Mouse (Mus musculus): ENCODE results near the gene Camk2d. TPM values are rescaled to one million over a fixed set of nuclear protein-coding genes. Genes with fewer than 3 reads are reported as not detected.

The Camk2d gene
- total RNA-seq, 2 experiments from 2014 or later: 84.5 to 99.0 TPM

DNA sequence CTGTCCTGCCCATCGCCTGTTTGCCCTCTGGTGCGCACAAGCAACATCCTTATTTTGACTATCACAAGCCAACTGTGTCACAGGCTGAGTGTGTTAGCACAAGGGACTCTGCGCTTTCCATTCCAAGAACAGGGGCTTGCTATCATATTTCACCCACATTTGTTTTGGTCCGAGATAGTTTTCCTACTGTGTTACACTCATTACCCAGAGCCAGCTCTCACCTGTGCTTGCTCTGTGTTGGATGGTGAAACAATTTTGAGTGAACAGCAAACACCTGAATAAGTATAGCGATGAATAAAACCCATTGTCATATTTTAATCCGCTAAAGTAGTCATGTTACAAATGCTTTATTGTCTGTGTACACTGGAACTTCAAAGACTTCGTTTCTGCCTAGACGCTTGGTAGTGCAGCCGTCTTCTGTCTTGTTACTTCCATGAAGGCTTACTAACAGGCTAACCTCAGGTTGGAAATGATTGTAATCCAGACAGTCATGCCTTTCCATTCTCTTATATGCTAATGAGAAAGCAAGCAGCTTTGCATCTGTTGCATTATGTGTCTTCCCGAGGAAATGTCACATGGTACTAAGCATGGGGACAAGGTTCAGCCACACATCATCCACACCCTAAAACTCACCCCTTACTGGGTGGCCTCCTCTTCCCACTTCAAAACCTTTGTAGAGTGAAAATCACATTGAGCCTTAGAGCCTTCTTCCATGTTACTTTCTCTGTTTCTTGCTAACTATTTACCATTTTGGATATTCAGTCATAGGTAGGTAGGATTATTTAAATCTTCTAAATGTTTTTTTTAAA lies 44.5 kb downstream of the Camk2d start:
- no peak for DNase-seq
- intact Hi-C loops (cut with DNase I; ENCODE audit: low total_unique reads): no loop called here

GRCm38 (mm10) chr3:126641451-126641850 lies 45.3 kb downstream of the Camk2d start:
- DNase-seq: no peak
- intact Hi-C loops (cut with DNase I; ENCODE audit: low total_unique reads): no loop called here

- intact Hi-C loops (cut with DNase I; ENCODE audit: low total_unique reads): no loop called here
- DNase-seq: no peak
Observed at GRCm38 (mm10) chr3:126643071-126644010, 47.2 kb downstream of the Camk2d start.

- intact Hi-C loops (cut with DNase I; ENCODE audit: low total_unique reads): no loop called here
- DNase-seq: no peak
Observed at GRCm38 (mm10) chr3:126650332-126650731, 54.2 kb downstream of the Camk2d start.

DNA sequence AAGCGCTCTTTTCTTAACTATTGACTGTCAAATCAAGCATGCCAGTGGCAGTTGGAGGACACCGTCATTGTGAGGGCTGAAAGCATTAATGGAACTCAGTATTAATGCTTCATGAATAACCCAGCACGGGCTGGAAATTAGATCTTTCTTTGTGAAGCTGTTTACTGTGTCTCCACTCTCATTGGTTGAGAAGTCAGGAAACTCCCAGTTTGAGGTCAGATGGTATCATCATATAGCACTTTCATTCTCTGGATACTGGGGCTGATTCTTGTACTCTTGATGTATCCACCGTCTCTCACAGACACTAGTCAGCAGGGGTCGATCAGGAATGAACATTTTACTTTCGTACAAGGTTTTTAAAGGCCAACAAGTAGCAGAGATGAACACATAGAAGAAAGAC lies 54.6 kb downstream of the Camk2d start:
- intact Hi-C loops (cut with DNase I; ENCODE audit: low total_unique reads): no loop called here
- no peak for DNase-seq

DNA sequence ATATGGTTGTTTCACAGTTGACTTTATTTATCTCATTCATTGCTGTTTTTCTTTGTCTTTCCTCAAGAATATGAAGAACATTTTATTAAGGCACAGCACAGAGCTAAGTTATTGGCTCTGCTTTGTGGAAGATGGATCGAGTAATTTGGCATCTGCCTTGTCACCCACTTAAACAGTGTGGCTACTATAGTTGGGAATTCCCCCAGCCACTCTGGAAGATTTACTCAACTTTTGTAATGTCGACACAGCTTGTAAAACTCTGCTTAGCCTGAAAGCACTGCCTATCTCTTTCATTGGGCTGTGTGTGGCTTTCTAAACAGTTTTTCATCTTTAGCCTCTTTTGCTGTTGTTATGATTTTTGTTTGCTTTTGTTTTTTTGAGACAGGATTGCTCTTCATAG lies 56.3 kb downstream of the Camk2d start:
- intact Hi-C loops (cut with DNase I; ENCODE audit: low total_unique reads): no loop called here
- DNase-seq: no peak

DNA sequence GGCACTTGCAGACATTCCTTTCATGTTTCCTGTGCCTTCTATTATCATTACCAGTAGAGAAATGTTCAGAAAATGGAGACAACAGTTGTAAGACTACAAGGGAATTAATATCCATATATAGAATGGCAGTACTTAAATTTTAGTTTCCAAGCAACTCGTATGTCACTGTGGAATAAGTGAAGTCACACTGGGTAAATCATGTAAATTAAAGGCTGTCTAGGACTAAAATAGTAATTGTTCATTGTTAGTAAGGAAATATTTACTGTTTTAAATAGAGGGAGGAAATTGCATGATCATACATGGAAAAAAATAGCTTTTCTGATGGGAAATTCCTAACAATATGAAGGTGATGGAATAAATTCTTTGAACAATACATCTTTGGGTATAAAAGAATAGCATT lies 57.0 kb downstream of the Camk2d start:
- intact Hi-C loops (cut with DNase I; ENCODE audit: low total_unique reads): no loop called here
- DNase-seq: no peak

DNA sequence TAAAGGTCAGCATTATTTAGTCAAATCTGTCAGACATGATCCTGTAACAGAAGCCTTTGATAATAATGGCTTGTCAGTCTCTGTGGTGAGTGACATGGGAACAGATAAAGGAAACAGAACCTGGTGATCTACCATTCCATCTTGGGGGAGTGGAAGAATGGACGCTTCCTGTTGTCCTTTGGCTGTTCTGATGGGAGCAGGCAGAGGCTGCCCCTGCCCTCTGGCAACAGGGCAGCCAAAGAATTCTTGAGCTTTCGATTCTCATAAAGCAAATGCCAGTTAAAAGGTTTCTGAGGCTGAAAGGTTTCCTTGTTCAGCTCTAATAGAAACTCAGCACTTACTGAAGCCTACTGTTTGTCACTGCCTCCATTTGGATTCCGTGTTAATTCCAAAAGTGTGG lies 60.1 kb downstream of the Camk2d start:
- intact Hi-C loops (cut with DNase I; ENCODE audit: low total_unique reads): no loop called here
- DNase-seq: no peak

- intact Hi-C loops (cut with DNase I; ENCODE audit: low total_unique reads): no loop called here
- no peak for DNase-seq
Observed at GRCm38 (mm10) chr3:126657895-126658294, 61.8 kb downstream of the Camk2d start.

DNA sequence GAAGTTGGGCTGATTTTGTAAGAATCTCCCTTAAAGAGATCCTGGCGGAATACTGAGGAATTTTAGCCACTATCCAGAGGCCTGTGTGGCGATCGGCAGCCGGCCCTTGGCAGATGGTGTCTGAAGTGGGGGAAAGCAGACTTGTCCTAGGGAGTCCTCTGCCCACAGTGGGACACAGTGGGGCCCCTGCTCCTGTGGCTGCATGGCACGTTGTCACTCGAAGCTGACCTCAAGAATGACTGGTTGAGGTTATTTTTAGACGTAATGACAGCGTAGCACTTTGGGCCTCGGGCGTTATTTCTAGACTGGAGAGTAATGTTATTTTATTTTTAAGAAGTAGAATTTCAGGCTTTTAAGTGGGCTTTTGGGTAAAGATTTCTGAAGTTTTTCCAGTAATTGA lies 62.7 kb downstream of the Camk2d start:
- DNase-seq: no peak
- intact Hi-C loops (cut with DNase I; ENCODE audit: low total_unique reads): no loop called here

DNA sequence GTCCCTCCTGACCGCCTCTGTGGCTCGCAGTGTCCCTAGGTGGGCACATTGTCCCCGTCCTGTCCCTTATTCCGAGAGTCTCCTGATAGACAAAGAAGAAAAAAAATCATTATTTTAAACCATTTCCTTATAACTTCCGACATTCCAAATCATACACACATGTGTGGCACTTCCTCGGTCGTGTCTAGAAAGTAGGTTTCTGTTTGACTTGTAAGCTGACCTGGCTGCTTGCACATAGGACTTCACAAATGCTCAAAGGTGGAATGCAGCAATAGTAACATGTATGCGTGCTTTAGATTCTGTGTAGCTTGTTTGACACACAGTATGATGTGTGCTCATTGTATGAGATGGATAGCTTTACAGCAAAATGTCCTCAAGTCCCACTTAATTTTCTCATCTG lies 63.1 kb downstream of the Camk2d start:
- intact Hi-C loops (cut with DNase I; ENCODE audit: low total_unique reads): no loop called here
- DNase-seq: no peak

DNA sequence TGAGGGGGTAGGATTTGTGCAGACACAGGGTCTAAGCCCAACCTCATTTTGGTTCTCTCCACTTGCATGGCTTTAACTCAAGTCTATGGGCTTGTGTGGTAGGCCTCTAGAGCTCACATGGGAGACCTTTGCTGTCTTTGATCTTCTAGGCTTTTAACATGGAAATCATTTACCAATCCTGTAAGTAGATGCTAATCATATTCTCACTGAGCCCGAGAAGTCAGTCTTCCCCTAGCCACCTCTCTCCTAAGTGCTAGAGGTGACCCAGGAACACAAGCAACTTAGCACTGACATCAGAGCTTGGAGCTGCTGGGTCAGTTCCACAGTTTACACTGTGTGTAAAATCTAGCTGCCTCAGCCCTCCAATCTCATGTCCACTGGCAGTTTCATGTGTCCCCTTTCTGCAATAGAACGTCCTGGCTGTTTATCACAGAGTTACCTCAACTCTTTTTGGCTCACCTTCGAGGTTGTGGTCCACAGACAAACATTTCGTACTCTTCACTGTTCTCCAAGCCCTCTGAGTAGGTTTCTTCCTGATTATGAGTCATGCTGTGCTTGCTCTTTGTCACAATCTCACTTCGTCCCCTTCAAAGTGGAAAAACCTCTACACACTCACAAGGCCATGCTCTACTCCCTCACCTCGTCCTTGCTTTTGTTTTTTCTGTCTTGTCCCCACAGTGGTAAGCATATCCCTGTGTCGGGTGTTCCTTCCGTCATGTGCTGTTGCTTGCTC lies 63.9 kb downstream of the Camk2d start:
- DNase-seq: no peak
- intact Hi-C loops (cut with DNase I; ENCODE audit: low total_unique reads): no loop called here

GRCm38 (mm10) chr3:126660575-126660974 lies 64.5 kb downstream of the Camk2d start:
- intact Hi-C loops (cut with DNase I; ENCODE audit: low total_unique reads): no loop called here

GRCm38 (mm10) chr3:126660986-126661385 lies 64.9 kb downstream of the Camk2d start:
- no peak for DNase-seq
- intact Hi-C loops (cut with DNase I; ENCODE audit: low total_unique reads): no loop called here

More at GRCm38 (mm10) chr3:126660575-126660974, 64.5 kb downstream of the Camk2d start:
- DNase-seq: no peak

DNA sequence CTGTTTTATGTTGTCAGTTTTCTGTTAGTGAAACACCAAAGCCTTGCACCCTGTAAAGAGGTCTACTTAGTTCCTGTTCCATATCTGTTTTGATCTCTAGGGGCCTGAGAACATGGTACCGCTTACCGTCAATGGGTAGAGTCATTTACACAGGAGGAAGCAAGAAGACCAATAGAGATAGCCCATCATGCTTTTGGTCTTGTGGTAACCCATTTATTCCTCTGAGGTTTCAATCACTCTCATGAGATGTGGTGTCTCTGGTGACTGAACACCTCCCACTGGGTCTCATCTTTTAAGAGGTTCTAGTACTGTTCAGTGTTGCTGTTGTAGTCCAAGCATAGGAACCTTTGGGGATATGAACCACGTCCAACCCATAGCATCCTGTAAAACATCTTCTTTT lies 65.8 kb downstream of the Camk2d start:
- intact Hi-C loops (cut with DNase I; ENCODE audit: low total_unique reads): no loop called here
- DNase-seq: no peak

GRCm38 (mm10) chr3:126663436-126663835 lies 67.3 kb downstream of the Camk2d start:
- intact Hi-C loops (cut with DNase I; ENCODE audit: low total_unique reads): no loop called here
- no peak for DNase-seq

DNA sequence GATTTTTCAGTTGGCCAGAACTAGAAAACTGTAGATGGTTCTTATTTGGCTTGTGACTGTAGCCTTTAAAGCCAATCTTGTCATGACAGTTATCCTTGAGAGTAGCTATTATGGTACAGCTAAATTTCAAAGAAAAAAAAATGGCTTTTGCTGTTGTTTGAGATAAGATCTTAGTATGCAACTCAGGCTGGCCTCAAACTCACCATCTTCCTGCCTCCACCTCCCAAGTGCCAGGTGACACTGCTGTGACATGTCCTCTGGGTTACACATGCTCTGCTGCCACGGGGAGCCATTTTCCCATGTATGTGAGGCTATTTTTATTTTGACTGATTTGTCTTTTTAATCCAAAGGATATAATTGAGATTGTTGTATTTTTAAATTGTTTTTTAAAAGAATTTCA lies 69.8 kb downstream of the Camk2d start:
- no peak for DNase-seq
- intact Hi-C loops (cut with DNase I; ENCODE audit: low total_unique reads): no loop called here

DNA sequence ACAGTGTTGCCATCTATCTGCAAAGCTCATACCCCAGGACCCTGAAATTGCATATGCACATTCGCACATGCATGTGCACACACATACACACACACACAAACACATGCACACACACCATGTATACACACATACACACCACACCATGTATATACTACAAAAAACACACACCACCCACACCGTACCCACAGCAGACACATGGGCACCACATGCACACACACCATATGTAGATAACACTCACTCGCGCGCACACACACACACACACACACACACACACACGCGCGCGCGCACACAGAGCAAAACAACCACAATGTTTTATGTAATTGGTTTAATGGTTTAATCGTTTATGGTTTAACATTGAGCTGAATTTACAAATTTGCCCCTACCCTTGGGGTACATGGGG lies 70.9 kb downstream of the Camk2d start:
- intact Hi-C loops (cut with DNase I; ENCODE audit: low total_unique reads): no loop called here
- no peak for DNase-seq

GRCm38 (mm10) chr3:126667451-126667850 lies 71.3 kb downstream of the Camk2d start:
- DNase-seq: peak; percentile 54
- intact Hi-C loops (cut with DNase I; ENCODE audit: low total_unique reads): no loop called here

DNA sequence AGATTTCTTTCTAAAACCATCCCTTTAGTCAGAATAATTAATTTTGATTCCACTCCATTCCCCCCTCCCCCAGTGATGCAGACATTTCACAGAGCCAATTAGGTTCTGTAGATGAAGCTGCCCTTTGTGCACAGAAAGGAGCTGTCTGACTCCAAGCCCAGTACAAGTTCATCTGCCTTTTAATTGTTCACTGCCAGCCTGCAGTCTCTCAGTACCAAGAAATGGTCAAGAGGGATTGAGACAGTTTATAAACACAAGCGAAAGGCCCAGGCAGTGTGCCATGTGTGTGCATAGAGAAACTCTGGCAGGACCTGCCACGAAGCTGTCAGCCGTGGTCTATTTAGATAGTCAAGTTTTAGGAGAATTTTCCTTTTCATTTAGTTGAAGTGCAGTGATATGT lies 72.0 kb downstream of the Camk2d start:
- intact Hi-C loops (cut with DNase I; ENCODE audit: low total_unique reads): no loop called here
- DNase-seq: no peak
